Mouse (Mus musculus) kidney, postnatal 0 days (tissue): ENCODE data around the gene Fbp1. TPM values are rescaled to one million over a fixed set of nuclear protein-coding genes. Genes with fewer than 3 reads are reported as not detected.

ENCODE experiments used
- ATAC-seq: fragments of 200-750 bp; cut with Nextera tagmentation; replicated peaks from 2 replicates; pipeline ENCODE4 v1.8.0; 2017; ENCODE audit warnings: low read depth, moderate number of reproducible peaks, moderate TSS enrichment, moderate library complexity; ENCODE audit not compliant: low FRiP score
- DNase-seq: peaks from one replicate; pipeline ENCODE4 v3.0.0-alpha.2; 2016; ENCODE audit warnings: low spot score
- H3K27ac ChIP-seq: fragments of 300-500 bp; sonication (generic); 2 replicates; pipeline ENCODE4 v1.5.1; 2014; ENCODE audit warnings: mild to moderate bottlenecking
- H3K27me3 ChIP-seq: fragments of 300-500 bp; sonication (generic); 2 replicates; pipeline ENCODE4 v1.6.1; 2014; ENCODE audit warnings: low read length, mixed read lengths; ENCODE audit not compliant: insufficient read depth
- H3K36me3 ChIP-seq: fragments of 300-500 bp; sonication (generic); 2 replicates; pipeline ENCODE4 v1.6.1; 2014; ENCODE audit warnings: low read length, mixed read lengths; ENCODE audit not compliant: insufficient read depth
- H3K4me1 ChIP-seq: fragments of 300-500 bp; sonication (generic); replicated peaks from 2 replicates; pipeline ENCODE4 v1.6.1; 2014; ENCODE audit warnings: antibody characterized with exemption, low read length, mixed read lengths; ENCODE audit not compliant: insufficient read depth
- H3K4me2 ChIP-seq: fragments of 300-500 bp; sonication (generic); 2 replicates; pipeline ENCODE4 v1.6.1; 2014; ENCODE audit warnings: mild to moderate bottlenecking, low read length, moderate library complexity, mixed read lengths
- H3K4me3 ChIP-seq: fragments of 300-500 bp; sonication (generic); replicated peaks from 2 replicates; pipeline ENCODE4 v1.5.1; 2014; ENCODE audit warnings: low read depth, low read length
- H3K9ac ChIP-seq: fragments of 300-500 bp; sonication (generic); 2 replicates; pipeline ENCODE4 v1.6.1; 2014; ENCODE audit warnings: low read depth, low read length
- H3K9me3 ChIP-seq: fragments of 300-500 bp; sonication (generic); replicated peaks from 2 replicates; pipeline ENCODE4 v1.6.1; 2016; ENCODE audit warnings: low read length, inconsistent platforms, mixed read lengths
- CTCF ChIP-seq: IDR thresholded peaks from 2 replicates; pipeline ENCODE4 v1.5.1; 2016; ENCODE audit warnings: antibody characterized with exemption, low read depth, mild to moderate bottlenecking, moderate library complexity
- WGBS: fragments of 180-500 bp; shearing (Covaris S2); extraction: QIAGEN DNeasy Blood & Tissue Kit; methylation state at CpG from one replicate; pipeline ENCODE4 v1.1.7; 2014; 5-methylcytosine and 5-hydroxymethylcytosine counted together
- polyA plus RNA-seq: library from polyadenylated mRNA; unstranded; fragments of >200 nt; fragmentation: Nextera tagmentation; extraction: Ambion mirVana; gene quantifications from 2 replicates; pipeline ENCODE4 v1.2.1, GENCODE M21; 2015

Fbp1 gene
- polyA plus RNA-seq, 1 experiment from 2014 or later = 479 TPM

GRCm38 (mm10) chr13:62893044-62893842, 5.2 kb upstream of the Fbp1 start:
- no peak for DNase-seq
- no peak for TF ChIP-seq CTCF
- H3K27ac ChIP-seq = 0 out of 2 replicates have a peak overlapping the region, but pooled peaks have one; percentile 55

GRCm38 (mm10) chr13:62889311-62889710, 1.2 kb upstream of the Fbp1 start:
- no peak overlapping the region for H3K4me3 ChIP-seq
- H3K4me1 ChIP-seq = peaks cover 6% of the 10 kb centered on the region; the same call in 1 of the 2 replicates
- no peaks in the 10 kb centered on the region for H3K36me3 ChIP-seq
- no peaks in the 10 kb centered on the region for H3K27me3 ChIP-seq
- ATAC-seq = no peak
- WGBS = 85% methylated on average over 2 of the region's 2 CpGs
- no peaks in the 10 kb centered on the region for H3K9me3 ChIP-seq
- TF ChIP-seq CTCF = no peak
- H3K4me2 ChIP-seq = no peak overlapping the region
- no peak for DNase-seq
- H3K9ac ChIP-seq = no peak overlapping the region
- no peak overlapping the region for H3K27ac ChIP-seq

More at GRCm38 (mm10) chr13:62893044-62893842, 5.2 kb upstream of the Fbp1 start:
- no peak overlapping the region for H3K4me3 ChIP-seq
- no peaks in the 10 kb centered on the region for H3K36me3 ChIP-seq
- no peaks in the 10 kb centered on the region for H3K27me3 ChIP-seq
- WGBS = 77% methylated on average over 9 of the region's 9 CpGs
- ATAC-seq = peak; percentile 86
- H3K9me3 ChIP-seq = no peaks in the 10 kb centered on the region
- H3K4me1 ChIP-seq = peaks cover under 1% of the 10 kb centered on the region; the same call in 1 of the 2 replicates
- no peak overlapping the region for H3K9ac ChIP-seq
- no peak overlapping the region for H3K4me2 ChIP-seq

- no peak overlapping the region for H3K4me3 ChIP-seq
- no peak overlapping the region for H3K9ac ChIP-seq
- H3K9me3 ChIP-seq = no peaks in the 10 kb centered on the region
- no peak overlapping the region for H3K27ac ChIP-seq
- no peaks in the 10 kb centered on the region for H3K36me3 ChIP-seq
- H3K4me2 ChIP-seq = no peak overlapping the region
- no peak for TF ChIP-seq CTCF
- peaks cover 6% of the 10 kb centered on the region; the same call in 1 of the 2 replicates for H3K4me1 ChIP-seq
- no peaks in the 10 kb centered on the region for H3K27me3 ChIP-seq
- WGBS = 78% methylated on average over 3 of the region's 3 CpGs
- ATAC-seq (no peak), DNase-seq (no peak)
Measured at GRCm38 (mm10) chr13:62884536-62884935, 3.5 kb downstream of the Fbp1 start.

GRCm38 (mm10) chr13:62883925-62884324, 4.2 kb downstream of the Fbp1 start:
- Histone ChIP-seq H3K4me3 (no peak overlapping the region), H3K27ac (no peak overlapping the region; the same call in 1 of the 2 replicates), H3K36me3 (no peaks in the 10 kb centered on the region), H3K4me2 (no peak overlapping the region), H3K4me1 (peaks cover 6% of the 10 kb centered on the region; the same call in 1 of the 2 replicates), H3K9me3 (no peaks in the 10 kb centered on the region), H3K27me3 (no peaks in the 10 kb centered on the region), H3K9ac (no peak overlapping the region)
- ATAC-seq = no peak
- no peak for TF ChIP-seq CTCF
- no peak for DNase-seq
- WGBS = 87% methylated on average over 9 of the region's 9 CpGs

- no peaks in the 10 kb centered on the region for H3K9me3 ChIP-seq
- no peak for DNase-seq
Measured at GRCm38 (mm10) chr13:62883436-62883835, 4.6 kb downstream of the Fbp1 start.

GRCm38 (mm10) chr13:62882856-62883255, 5.2 kb downstream of the Fbp1 start:
- H3K9ac ChIP-seq = no peak overlapping the region
- 68% methylated on average over 5 of the region's 5 CpGs for WGBS
- H3K27ac ChIP-seq = no peak overlapping the region
- no peaks in the 10 kb centered on the region for H3K36me3 ChIP-seq
- H3K4me3 ChIP-seq = no peak overlapping the region
- ATAC-seq (no peak), DNase-seq (no peak)
- peaks cover 2% of the 10 kb centered on the region; the same call in 1 of the 2 replicates for H3K4me1 ChIP-seq
- H3K9me3 ChIP-seq = no peaks in the 10 kb centered on the region
- no peaks in the 10 kb centered on the region for H3K27me3 ChIP-seq
- no peak overlapping the region for H3K4me2 ChIP-seq
- no peak for TF ChIP-seq CTCF

More at GRCm38 (mm10) chr13:62883436-62883835, 4.6 kb downstream of the Fbp1 start:
- H3K9ac ChIP-seq = no peak overlapping the region
- ATAC-seq = 0 out of 2 replicates have a peak, but pooled peaks have one; percentile 25
- no peak overlapping the region for H3K4me2 ChIP-seq
- H3K4me1 ChIP-seq = peaks cover 6% of the 10 kb centered on the region; the same call in 1 of the 2 replicates
- no peak overlapping the region for H3K4me3 ChIP-seq
- no peak overlapping the region for H3K27ac ChIP-seq
- 70% methylated on average over 2 of the region's 2 CpGs for WGBS
- no peaks in the 10 kb centered on the region for H3K36me3 ChIP-seq
- H3K27me3 ChIP-seq = no peaks in the 10 kb centered on the region
- TF ChIP-seq CTCF = no peak
